Mouse (Mus musculus) adrenal gland, postnatal 14 days (tissue): ENCODE measurements around the gene Epha4. TPM values are rescaled to one million over a fixed set of nuclear protein-coding genes. Genes with fewer than 3 reads are reported as not detected.

Experiments used
- DNase-seq: peaks from one replicate; pipeline ENCODE4 v3.0.0; 2021; ENCODE audit warnings: mixed read lengths
- total RNA-seq: library from RNA; stranded (reverse); gene quantifications from 2 replicates; pipeline ENCODE4 v1.2.3, GENCODE M21; 2021

The Epha4 gene
- total RNA-seq, 1 experiment from 2014 or later = 4.1 TPM

- DNase-seq = no peak
These were observed 72.9 kb downstream of the Epha4 start for GRCm38 (mm10) chr1:77441987-77442386.

DNA sequence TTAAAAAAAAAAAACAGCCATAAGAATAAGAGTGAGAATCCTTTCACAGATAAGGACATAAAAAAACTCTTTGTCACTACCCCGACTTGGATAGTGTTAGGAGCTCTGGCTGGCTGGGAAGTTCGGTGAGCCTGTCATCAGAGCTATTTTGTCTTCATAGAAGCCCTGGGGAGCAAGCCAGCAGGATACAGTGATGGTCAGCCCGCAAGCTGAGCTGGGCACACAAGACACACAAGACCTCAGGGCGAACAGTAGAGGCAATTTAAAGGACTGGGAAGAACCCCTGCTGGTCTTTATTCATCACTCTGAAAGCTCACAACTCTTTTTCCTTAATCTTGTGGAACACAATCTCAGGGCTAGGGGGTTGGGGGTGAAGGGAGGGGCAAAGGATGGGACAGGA, 73.5 kb downstream of the Epha4 start:
- no peak for DNase-seq

- DNase-seq = no peak
These were observed 74.4 kb downstream of the Epha4 start for GRCm38 (mm10) chr1:77440512-77440911.

DNA sequence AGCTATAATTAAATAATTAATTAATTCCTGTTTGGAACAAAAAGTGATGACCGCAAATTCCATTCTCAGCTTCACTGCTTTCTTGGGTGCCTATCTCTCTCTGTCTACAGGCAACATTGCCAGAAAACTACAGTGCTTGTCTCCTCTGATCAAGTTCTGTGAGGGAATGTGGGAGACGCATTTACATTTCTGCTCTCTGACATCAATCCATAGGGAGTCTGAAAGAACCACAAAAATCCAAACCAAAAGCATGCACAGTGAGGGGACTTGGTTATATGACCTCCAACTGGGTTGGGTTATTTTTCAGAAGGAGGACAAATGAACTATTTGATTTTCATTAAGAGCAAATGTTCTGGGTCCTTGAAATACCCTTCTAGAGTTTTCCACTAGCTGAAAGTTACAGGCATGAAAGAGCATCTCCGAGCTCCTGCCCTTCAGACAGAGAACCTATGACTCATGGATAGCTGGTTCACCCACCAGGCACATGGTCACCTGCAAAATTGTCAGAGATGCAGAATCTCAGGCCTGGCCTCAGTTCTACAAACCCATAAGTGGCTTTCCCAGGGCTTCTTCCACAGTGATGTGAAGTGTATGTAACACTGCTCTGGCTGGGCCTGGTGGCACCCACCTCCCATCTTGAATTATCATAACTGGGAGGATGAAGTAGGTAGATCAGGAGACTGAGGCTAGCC, 75.4 kb downstream of the Epha4 start:
- DNase-seq = no peak

DNA sequence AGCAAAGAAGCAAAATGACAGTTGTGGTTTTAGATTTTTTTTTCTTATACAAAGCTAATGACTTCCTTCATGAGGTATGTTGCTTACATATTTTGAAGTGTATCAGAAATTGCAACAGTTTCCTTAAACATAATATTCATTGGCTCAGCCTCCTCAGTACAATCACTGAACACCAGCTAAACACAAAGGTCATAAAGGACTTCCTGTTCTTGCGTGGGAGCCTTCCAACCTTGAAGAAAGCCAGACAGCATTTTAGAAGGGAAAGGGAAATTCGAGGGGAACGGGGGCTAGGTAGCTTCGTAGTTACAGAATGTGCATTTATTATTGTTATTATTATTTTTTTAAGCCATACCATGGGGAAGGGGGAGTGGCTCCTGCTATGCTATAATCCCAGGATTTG, 76.2 kb downstream of the Epha4 start:
- DNase-seq = no peak

GRCm38 (mm10) chr1:77437881-77438610, 76.8 kb downstream of the Epha4 start:
- DNase-seq = no peak

DNA sequence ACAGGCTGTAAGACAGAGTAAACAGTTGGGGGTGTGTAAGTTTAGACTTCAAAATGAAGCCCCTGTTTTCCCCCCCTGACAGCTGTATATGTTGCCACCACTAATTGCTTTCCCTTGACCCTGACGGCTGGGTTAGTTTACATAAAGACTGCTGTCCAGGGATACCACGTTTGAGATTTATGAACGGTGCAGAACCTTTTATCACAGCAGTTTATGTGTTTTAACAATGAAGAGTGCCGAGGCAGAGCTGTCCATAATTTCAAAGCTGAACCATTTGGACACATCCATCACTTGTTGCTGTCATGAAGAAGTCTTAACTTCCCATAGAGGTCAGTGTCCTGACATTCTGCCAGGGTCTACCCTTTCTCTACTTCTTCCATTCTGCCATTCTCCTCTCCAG, 79.8 kb downstream of the Epha4 start:
- DNase-seq = no peak

DNA sequence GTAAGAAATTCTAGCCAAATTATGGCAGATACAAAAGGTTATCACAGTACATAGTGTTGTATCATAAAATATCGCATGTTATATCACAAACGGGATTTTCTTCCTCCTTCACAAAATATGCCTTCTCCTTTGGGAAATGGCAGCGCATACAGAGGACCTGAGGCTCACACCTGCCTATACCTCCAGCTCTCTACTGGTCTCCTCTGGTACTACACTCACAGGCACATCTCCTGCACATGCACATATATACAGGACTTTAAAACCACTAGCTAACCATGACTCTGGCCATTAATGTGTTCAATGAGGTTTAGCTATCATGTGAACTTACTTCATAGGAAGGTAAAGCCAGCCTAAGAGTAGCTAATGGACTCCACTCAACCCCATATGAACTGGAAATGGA, 81.7 kb downstream of the Epha4 start:
- DNase-seq = no peak

DNA sequence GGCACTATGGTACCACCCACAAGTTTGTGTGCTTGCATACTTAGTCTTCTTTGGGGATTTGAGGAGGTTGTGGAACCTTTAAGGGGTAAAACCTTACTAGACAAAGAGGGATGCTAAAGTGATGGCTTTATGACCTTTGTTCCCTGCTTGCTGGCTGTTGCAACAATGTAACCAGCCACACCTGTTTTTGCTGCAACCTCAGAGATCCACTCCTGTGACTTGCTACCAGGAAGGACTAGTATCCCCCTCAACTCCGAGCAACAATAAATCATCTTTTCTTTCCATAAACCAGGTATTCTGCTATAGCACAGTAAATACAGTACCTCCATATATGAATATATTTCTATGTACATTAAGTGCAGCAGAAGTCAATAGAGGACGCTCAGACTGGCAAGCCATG, 82.4 kb downstream of the Epha4 start:
- no peak for DNase-seq

- DNase-seq = no peak
These were observed 85.7 kb downstream of the Epha4 start for GRCm38 (mm10) chr1:77429174-77429573.

DNA sequence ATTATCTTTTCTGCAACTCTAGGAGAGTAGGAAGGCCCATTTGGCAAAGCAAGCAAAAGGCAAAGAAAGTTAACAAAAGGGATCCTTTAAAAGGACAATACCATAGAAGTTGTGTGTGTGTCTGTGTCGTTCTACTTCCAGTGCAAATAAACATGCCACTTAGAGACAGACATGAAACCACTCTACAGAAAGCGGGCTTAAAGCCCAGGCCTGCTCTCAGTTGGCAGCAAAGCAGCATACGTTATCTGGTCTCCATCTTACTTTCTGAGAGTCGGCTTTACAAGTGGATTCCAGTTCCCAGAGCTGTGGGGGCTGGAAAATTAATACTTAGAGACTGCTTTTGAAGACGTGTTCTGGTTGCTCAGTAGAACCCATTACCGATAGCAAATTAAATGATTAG, 87.9 kb downstream of the Epha4 start:
- DNase-seq = no peak

DNA sequence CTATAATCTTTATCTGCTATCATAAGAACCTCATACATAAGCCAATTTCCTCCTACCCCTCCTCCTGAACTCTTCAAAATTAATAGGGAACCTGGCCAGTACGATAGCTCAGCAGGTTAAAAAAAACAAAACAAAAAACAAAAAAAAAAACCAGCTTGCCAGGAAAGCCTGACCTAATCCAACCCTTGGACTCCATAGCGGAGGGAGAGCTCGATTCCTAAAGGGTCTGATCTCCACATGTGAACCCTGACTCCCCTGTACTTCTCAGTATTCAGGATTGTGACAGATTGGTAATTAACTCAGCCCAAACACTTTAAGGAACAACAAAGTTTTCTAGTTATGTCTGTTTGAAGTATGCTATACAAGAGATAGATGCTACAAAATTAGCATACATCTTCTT, 89.7 kb downstream of the Epha4 start:
- DNase-seq = no peak

GRCm38 (mm10) chr1:77421081-77421480, 93.8 kb downstream of the Epha4 start:
- DNase-seq = no peak

DNA sequence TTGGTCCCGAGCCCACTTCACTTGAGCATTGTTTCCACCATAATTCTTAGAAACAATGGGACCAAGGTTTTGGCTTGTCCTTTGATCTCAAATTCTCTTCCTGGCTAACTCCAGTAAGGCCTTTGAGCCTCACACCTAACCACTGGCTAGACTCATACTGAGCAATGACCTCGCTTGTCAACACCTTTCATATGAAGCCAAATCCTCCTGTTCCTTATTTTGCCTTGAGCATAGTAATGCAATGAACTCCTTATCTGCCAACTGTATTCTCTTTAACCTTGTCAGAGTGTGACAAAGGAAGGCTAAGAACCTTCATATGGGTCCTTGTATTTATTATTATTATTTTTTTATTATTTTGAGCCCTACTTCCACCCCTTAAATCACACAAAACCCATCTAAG, 94.5 kb downstream of the Epha4 start:
- peak; percentile 17 for DNase-seq

DNA sequence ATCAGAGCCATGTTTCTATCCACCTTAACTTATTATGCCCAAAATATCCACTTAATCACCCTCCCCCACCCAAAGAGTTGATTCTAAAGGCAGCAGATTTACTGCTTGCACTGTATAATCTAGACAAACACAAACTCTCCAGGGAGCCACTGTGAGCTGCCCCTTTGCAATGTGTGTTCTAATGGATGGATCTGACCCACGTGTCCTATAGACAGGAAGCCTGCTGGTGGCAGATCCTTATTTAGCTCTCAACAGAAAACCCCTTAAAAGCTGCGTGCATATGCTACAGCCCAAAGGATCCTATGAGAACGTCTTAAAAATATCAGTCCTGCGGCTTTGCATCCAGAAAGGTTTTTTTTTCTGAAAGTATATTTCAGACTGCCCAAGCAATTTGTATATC, 98.0 kb downstream of the Epha4 start:
- DNase-seq = no peak

- DNase-seq = no peak
These were observed 101.8 kb downstream of the Epha4 start for GRCm38 (mm10) chr1:77412871-77413669.

- no peak for DNase-seq
These were observed 102.6 kb downstream of the Epha4 start for GRCm38 (mm10) chr1:77412285-77412684.

- DNase-seq = no peak
These were observed 103.7 kb downstream of the Epha4 start for GRCm38 (mm10) chr1:77411222-77411621.

GRCm38 (mm10) chr1:77410716-77411115, 104.2 kb downstream of the Epha4 start:
- no peak for DNase-seq

DNA sequence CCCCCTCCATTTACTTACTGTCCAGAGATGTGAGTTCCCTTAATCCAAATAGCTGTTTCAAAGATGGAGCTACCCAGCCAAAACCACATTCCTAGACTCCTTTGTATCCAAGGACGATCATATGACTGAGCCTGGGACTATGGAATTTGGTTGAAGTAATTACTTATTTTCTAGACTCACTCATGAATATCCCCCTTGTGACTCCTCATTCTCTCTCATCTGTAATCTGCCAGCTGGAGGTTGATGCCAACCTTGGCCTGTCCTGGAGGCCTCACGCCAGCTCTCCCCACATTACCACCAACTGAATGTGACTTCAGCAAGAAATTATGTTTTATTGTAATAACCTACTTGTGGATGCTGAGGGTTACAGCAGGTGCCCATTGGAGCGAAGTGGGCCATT, 104.7 kb downstream of the Epha4 start:
- DNase-seq = no peak

GRCm38 (mm10) chr1:77409509-77409908, 105.4 kb downstream of the Epha4 start:
- no peak for DNase-seq

DNA sequence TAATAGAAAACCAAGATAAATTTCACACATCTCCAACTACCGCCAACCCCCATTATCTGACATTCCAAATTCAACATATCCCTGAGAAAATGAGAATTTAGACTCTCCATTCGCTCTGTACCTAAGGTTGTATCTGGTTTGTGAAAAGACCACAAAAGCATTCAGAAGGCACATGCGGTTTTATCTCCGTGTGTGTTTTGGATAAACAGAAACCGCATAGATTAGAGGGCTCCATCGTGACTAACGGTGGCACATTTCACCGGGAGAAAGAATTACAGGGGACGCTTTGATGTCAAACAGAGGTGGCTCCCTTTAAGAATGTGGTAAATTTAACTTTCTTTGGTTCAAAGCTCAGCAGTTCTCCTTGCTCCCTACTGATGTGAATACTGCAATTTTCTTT, 107.5 kb downstream of the Epha4 start:
- DNase-seq = no peak

DNA sequence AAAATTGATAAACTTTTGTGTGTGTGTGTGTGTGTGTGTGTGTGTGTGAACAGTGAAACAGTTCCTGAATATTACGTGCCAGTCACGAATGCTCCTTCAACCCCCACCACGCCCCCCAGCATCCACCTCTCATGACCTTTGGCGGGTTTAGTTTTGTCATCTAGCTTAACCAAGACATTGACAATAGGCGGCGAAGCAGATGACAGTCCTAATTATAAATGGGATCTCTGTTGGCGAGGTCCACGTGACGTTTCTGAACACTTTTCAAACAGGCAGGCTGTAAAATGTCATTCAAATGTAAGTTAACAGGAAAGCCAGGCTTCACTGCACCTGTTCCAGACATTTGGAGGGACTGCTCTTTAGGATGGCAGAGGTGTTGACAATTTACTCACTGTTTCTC, 108.3 kb downstream of the Epha4 start:
- no peak for DNase-seq
